Mouse (Mus musculus) hindbrain, embryonic 12.5 days (tissue): ENCODE measurements around the gene Ubqln1. TPM values are rescaled to one million over a fixed set of nuclear protein-coding genes. Genes with fewer than 3 reads are reported as not detected.

Source experiments
- ATAC-seq: fragments of 200-750 bp; cut with Nextera tagmentation; 2 replicates; pipeline ENCODE4 v1.8.0; 2017; ENCODE audit warnings: moderate TSS enrichment; ENCODE audit not compliant: low FRiP score
- H3K27ac ChIP-seq: fragments of 300-500 bp; sonication (generic); 2 replicates; pipeline ENCODE4 v1.5.1; 2016; ENCODE audit warnings: mild to moderate bottlenecking
- H3K27me3 ChIP-seq: fragments of 300-500 bp; sonication (generic); 2 replicates; pipeline ENCODE4 v1.6.1; 2016; ENCODE audit warnings: mild to moderate bottlenecking
- H3K36me3 ChIP-seq: fragments of 300-500 bp; sonication (generic); 2 replicates; pipeline ENCODE4 v1.6.1; 2016; ENCODE audit warnings: mild to moderate bottlenecking
- H3K4me1 ChIP-seq: fragments of 300-500 bp; sonication (generic); 2 replicates; pipeline ENCODE4 v1.6.1; 2016
- H3K4me2 ChIP-seq: fragments of 300-500 bp; sonication (generic); replicated peaks from 2 replicates; pipeline ENCODE4 v1.6.1; 2016; ENCODE audit warnings: mild to moderate bottlenecking
- H3K4me3 ChIP-seq: fragments of 300-500 bp; sonication (generic); 2 replicates; pipeline ENCODE4 v1.5.1; 2016; ENCODE audit warnings: mild to moderate bottlenecking
- H3K9ac ChIP-seq: fragments of 300-500 bp; sonication (generic); 2 replicates; pipeline ENCODE4 v1.6.1; 2016; ENCODE audit warnings: mild to moderate bottlenecking, moderate library complexity
- H3K9me3 ChIP-seq: fragments of 300-500 bp; sonication (generic); replicated peaks from 2 replicates; pipeline ENCODE4 v1.6.1; 2016; ENCODE audit warnings: mild to moderate bottlenecking
- WGBS: fragments of 180-500 bp; shearing (Covaris S2); methylation state at CpG from one replicate; pipeline ENCODE4 v1.1.7; 2016; 5-methylcytosine and 5-hydroxymethylcytosine counted together
- polyA plus RNA-seq: library from polyadenylated mRNA; unstranded; fragments of >200 nt; fragmentation: Nextera tagmentation; extraction: Ambion mirVana; gene quantifications from 2 replicates; pipeline ENCODE4 v1.2.1, GENCODE M21; 2016

The Ubqln1 gene
- polyA plus RNA-seq, 1 experiment from 2014 or later, result 161 TPM

GRCm38 (mm10) chr13:58176105-58176504, 39.3 kb downstream of the Ubqln1 start:
- Histone ChIP-seq H3K4me3 (no peak overlapping the region), H3K4me1 (no peaks in the 10 kb centered on the region), H3K4me2 (no peak overlapping the region), H3K27ac (no peak overlapping the region), H3K9me3 (no peaks in the 10 kb centered on the region), H3K9ac (no peak overlapping the region), H3K27me3 (no peaks in the 10 kb centered on the region), H3K36me3 (peaks cover 67% of the 10 kb centered on the region)
- no peak for ATAC-seq
- WGBS, result 90% methylated on average over 3 of the region's 3 CpGs

DNA sequence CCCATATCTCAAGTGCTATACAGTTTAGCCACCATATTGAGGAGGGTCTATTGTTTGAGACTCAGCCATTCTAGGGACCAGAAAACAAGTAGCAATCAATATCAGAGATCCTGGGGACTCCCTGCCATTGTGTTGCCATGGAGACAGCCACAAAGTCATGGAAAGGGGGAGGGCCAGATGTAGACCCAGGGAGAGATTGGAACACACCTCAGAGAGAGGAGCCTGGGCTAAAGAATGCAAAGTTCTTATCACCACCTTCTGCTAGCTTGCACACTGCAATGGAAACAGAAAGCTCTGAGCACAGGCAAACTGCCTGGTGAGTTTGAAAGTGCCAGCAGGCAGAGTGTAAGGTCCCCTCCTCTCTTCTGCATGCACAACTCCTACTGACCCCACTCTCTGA, 47.3 kb downstream of the Ubqln1 start:
- H3K27me3 ChIP-seq, result no peaks in the 10 kb centered on the region
- no peak overlapping the region for H3K27ac ChIP-seq
- peaks cover 34% of the 10 kb centered on the region for H3K36me3 ChIP-seq
- no peak overlapping the region for H3K4me2 ChIP-seq
- H3K4me1 ChIP-seq, result 0 out of 2 replicates have a peak, but pooled peaks cover 5% of the 10 kb centered on the region
- H3K9me3 ChIP-seq, result no peaks in the 10 kb centered on the region
- H3K9ac ChIP-seq, result no peak overlapping the region
- no peak overlapping the region for H3K4me3 ChIP-seq
- no peak for ATAC-seq

DNA sequence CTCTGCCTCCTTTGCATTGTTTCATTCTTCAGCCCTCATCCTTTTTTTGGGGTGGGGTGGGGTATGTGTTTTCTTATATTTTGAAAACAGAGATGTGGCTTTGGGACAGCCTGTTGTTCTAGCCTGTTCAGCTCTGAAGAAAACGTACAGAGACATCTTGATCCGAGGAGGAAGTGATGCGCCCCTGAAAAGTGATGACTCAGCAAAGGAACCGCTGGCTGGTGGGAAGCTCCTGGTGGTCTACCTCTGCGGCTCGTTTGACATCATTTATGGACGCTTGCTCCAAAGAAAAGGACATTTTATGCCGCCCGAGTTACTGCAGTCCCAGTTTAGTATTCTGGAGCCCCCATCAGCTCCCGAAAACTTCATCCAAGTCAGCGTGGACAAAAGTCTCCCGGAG, 52.1 kb downstream of the Ubqln1 start:
- 95% methylated on average over 12 of the region's 12 CpGs for WGBS
- no peak for ATAC-seq

DNA sequence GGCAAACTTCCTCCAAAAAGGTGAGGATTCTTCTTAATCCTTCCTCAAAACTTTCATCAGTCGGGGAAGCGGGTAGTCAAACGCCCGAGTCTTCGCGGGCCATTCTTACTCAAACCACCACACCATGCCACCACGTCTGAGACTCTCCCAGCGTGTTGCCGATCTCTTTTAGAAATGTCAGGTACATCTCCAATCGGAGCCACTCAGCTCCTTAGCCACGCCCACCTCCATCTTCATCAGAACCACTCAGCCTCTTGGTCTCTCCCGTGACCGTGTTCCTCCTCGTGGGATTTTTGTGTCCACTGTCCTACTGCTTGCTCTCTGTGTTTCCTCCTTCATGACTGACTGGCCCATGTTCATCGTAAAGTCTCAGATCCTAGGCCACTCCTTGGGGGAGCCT, 54.7 kb downstream of the Ubqln1 start:
- Histone ChIP-seq H3K4me2 (no peak overlapping the region), H3K27ac (no peak overlapping the region), H3K27me3 (no peaks in the 10 kb centered on the region), H3K4me3 (no peak overlapping the region), H3K9ac (no peak overlapping the region), H3K36me3 (peaks cover 42% of the 10 kb centered on the region), H3K4me1 (peaks cover 11% of the 10 kb centered on the region), H3K9me3 (0 out of 2 replicates have a peak, but pooled peaks cover 7% of the 10 kb centered on the region)
- WGBS, result 95% methylated on average over 15 of the region's 15 CpGs
- no peak for ATAC-seq

More for the DNA sequence above, 52.1 kb downstream of the Ubqln1 start:
- Histone ChIP-seq H3K9me3 (0 out of 2 replicates have a peak, but pooled peaks cover 7% of the 10 kb centered on the region), H3K36me3 (peaks cover 43% of the 10 kb centered on the region), H3K4me3 (no peak overlapping the region), H3K4me2 (no peak overlapping the region), H3K9ac (no peak overlapping the region), H3K27ac (no peak overlapping the region), H3K4me1 (peaks cover 6% of the 10 kb centered on the region; the same call in 1 of the 2 replicates), H3K27me3 (no peaks in the 10 kb centered on the region)

DNA sequence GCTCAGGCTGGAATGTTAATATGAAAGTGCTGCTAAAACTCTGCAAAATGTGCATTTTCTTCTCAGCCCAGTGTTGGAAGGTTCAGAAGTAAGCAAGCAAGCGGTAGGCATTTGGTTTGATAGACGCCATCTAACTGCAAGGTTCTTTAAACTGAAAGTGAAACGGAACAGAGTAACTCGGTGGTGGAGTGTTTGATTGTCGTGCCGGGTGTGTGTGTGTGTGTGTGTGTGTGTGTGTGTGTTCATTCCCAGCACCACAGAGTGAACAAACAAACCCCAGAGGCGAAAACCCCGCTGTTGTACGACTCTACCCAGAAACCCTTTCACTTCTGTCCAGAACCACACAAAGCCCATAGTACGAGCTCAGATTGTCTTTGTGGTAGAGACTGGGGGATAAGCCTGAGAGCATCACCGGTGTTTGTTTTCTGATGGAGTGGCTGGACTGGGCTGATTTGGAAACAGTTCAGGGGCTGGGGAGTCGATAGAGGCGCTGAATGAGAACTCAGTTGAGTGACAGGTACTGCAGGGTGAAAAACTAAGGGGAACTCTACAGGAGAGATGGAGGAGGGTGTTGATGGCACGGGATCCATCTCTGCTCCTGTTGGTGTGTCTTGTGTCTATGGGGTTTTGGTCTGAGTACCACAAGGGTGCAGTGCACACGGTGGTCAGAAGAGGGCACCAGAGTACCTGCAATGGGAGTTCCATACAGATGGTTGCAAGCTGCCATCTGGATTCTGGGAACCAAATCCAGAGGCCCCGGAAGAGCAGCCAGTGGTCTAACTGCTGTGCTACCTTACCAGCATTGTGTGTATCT, 57.1 kb downstream of the Ubqln1 start:
- peak overlapping the region; percentile 84 for H3K9ac ChIP-seq

GRCm38 (mm10) chr13:58157447-58158098, 57.9 kb downstream of the Ubqln1 start, which contains the start of gene Idnk:
Gene Idnk (plus strand): TSS chr13:58157649.
- Histone ChIP-seq H3K4me2 (peak within 1 kb of the TSS; percentile 94), H3K4me1 (peaks cover 11% of the 10 kb centered on the region), H3K27ac (peak within 1 kb of the TSS; percentile 62; the same call in 1 of the 2 replicates), H3K36me3 (peaks cover 26% of the 10 kb centered on the region), H3K9ac (peak within 1 kb of the TSS; percentile 84), H3K27me3 (no peaks in the 10 kb centered on the region), H3K9me3 (0 out of 2 replicates have a peak, but pooled peaks cover 7% of the 10 kb centered on the region), H3K4me3 (peak within 1 kb of the TSS; percentile 83)
- WGBS, result under 1% methylated on average over 30 of the region's 30 CpGs
- peak; percentile 92 for ATAC-seq

More for the DNA sequence above, 57.1 kb downstream of the Ubqln1 start:
- 0 out of 2 replicates have a peak overlapping the region, but pooled peaks have one; percentile 44 for H3K27ac ChIP-seq
- peak overlapping the region; percentile 83 for H3K4me3 ChIP-seq
- 0 out of 2 replicates have a peak, but pooled peaks cover 7% of the 10 kb centered on the region for H3K9me3 ChIP-seq
- H3K4me1 ChIP-seq, result peaks cover 11% of the 10 kb centered on the region
- peak overlapping the region; percentile 94 for H3K4me2 ChIP-seq
- H3K36me3 ChIP-seq, result peaks cover 31% of the 10 kb centered on the region
- H3K27me3 ChIP-seq, result no peaks in the 10 kb centered on the region
- peak; percentile 39 for ATAC-seq
- 14% methylated on average over 16 of the region's 16 CpGs for WGBS

- peaks cover 22% of the 10 kb centered on the region for H3K36me3 ChIP-seq
- 0 out of 2 replicates have a peak, but pooled peaks have one; percentile 26 for ATAC-seq
- peak overlapping the region; percentile 84 for H3K9ac ChIP-seq
- peak overlapping the region; percentile 83 for H3K4me3 ChIP-seq
- 0 out of 2 replicates have a peak, but pooled peaks cover 7% of the 10 kb centered on the region for H3K9me3 ChIP-seq
- H3K27me3 ChIP-seq, result no peaks in the 10 kb centered on the region
- H3K4me2 ChIP-seq, result peak overlapping the region; percentile 94
- WGBS, result 33% methylated on average over 8 of the region's 8 CpGs
- peaks cover 11% of the 10 kb centered on the region for H3K4me1 ChIP-seq
- H3K27ac ChIP-seq, result no peak overlapping the region
Observed at GRCm38 (mm10) chr13:58157036-58157435, 58.4 kb downstream of the Ubqln1 start.

DNA sequence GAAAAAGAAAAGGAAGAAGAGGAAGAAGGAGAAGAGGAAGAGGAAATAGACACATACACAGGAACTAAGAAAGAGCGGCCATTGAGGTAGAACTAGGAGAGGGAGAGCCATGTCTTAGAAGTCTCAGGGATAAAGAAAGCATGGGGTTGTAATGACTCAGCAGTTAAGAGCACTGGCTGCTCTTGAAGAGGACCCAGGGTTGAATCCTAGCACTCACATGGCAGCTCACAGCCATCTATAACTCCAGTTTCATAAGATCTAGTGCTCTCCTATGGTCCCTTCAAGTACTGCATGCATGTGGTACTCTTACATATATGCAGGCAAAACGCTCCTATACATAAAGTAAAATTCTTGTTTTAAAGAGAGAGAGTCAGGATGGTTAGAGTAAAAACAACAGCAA, 59.4 kb downstream of the Ubqln1 start:
- no peaks in the 10 kb centered on the region for H3K9me3 ChIP-seq
- H3K9ac ChIP-seq, result no peak overlapping the region
- no peak overlapping the region for H3K4me3 ChIP-seq
- 90% methylated on average over 2 of the region's 2 CpGs for WGBS
- peaks cover 15% of the 10 kb centered on the region for H3K36me3 ChIP-seq
- no peak for ATAC-seq
- H3K27me3 ChIP-seq, result no peaks in the 10 kb centered on the region
- no peak overlapping the region for H3K4me2 ChIP-seq
- H3K4me1 ChIP-seq, result peaks cover 11% of the 10 kb centered on the region
- no peak overlapping the region for H3K27ac ChIP-seq

GRCm38 (mm10) chr13:58150442-58150841, 65.0 kb downstream of the Ubqln1 start:
- H3K9ac ChIP-seq, result no peak overlapping the region
- no peak for ATAC-seq
- H3K4me1 ChIP-seq, result peaks cover 6% of the 10 kb centered on the region; the same call in 1 of the 2 replicates
- H3K4me3 ChIP-seq, result no peak overlapping the region
- no peak overlapping the region for H3K4me2 ChIP-seq
- no peaks in the 10 kb centered on the region for H3K9me3 ChIP-seq
- no peaks in the 10 kb centered on the region for H3K36me3 ChIP-seq
- no peaks in the 10 kb centered on the region for H3K27me3 ChIP-seq
- 81% methylated on average over 11 of the region's 11 CpGs for WGBS
- H3K27ac ChIP-seq, result no peak overlapping the region

GRCm38 (mm10) chr13:58149629-58150028, 65.8 kb downstream of the Ubqln1 start:
- WGBS, result 83% methylated on average over 3 of the region's 3 CpGs
- Histone ChIP-seq H3K9ac (no peak overlapping the region), H3K4me3 (no peak overlapping the region), H3K36me3 (no peaks in the 10 kb centered on the region), H3K9me3 (no peaks in the 10 kb centered on the region), H3K4me2 (no peak overlapping the region), H3K27ac (no peak overlapping the region), H3K4me1 (peaks cover 6% of the 10 kb centered on the region; the same call in 1 of the 2 replicates), H3K27me3 (no peaks in the 10 kb centered on the region)
- ATAC-seq, result no peak

GRCm38 (mm10) chr13:58149033-58149558, 66.4 kb downstream of the Ubqln1 start:
- whole genome bisulfite sequencing, result 37% methylated on average over 5 of the region's 5 CpGs
- H3K9ac ChIP-seq, result no peak overlapping the region
- H3K4me1 ChIP-seq, result peaks cover 6% of the 10 kb centered on the region; the same call in 1 of the 2 replicates
- peak overlapping the region; percentile 31 for H3K4me3 ChIP-seq
- H3K4me2 ChIP-seq, result peak overlapping the region; percentile 67
- no peaks in the 10 kb centered on the region for H3K27me3 ChIP-seq
- H3K27ac ChIP-seq, result no peak overlapping the region
- H3K36me3 ChIP-seq, result no peaks in the 10 kb centered on the region
- ATAC-seq, result 0 out of 2 replicates have a peak, but pooled peaks have one; percentile 29
- H3K9me3 ChIP-seq, result no peaks in the 10 kb centered on the region
